Mouse (Mus musculus): ENCODE data around the gene Eif2ak4. TPM values are rescaled to one million over a fixed set of nuclear protein-coding genes. Genes with fewer than 3 reads are reported as not detected.

The Eif2ak4 gene
- 9.3 and 9.8 TPM in 2 replicates for polyA plus RNA-seq (2015; fragmentation: Nextera tagmentation; extraction: Ambion mirVana)

GRCm38 (mm10) chr2:118388341-118389335 is at the start of gene Eif2ak4:
Gene Eif2ak4, plus strand, starts transcription at chr2:118388618.
- WGBS, result under 1% methylated on average over 61 of the region's 61 CpGs
- no peaks in the 10 kb centered on the region for H3K9me3 ChIP-seq (ENCODE audit: control insufficient read depth, low read length)
- peak within 1 kb of the TSS; percentile 78 for H3K27ac ChIP-seq (ENCODE audit: low read length)
- H3K4me3 ChIP-seq (replicated peaks; ENCODE audit: low read length), result peak within 1 kb of the TSS; percentile 71
- peak within 1 kb of the TSS; percentile 88 for H3K9ac ChIP-seq (replicated peaks; ENCODE audit: low read depth, low read length)
- ATAC-seq, result peak; percentile 97
- peaks cover 3% of the 10 kb centered on the region for H3K4me1 ChIP-seq (replicated peaks; ENCODE audit: control insufficient read depth, insufficient read depth, low read length)
- no peaks in the 10 kb centered on the region for H3K27me3 ChIP-seq (replicated peaks; ENCODE audit: control insufficient read depth, insufficient read depth, low read length)
- H3K4me2 ChIP-seq (ENCODE audit: low read length), result peak within 1 kb of the TSS; percentile 55
- H3K36me3 ChIP-seq (ENCODE audit: control insufficient read depth, insufficient read depth), result no peaks in the 10 kb centered on the region

DNA sequence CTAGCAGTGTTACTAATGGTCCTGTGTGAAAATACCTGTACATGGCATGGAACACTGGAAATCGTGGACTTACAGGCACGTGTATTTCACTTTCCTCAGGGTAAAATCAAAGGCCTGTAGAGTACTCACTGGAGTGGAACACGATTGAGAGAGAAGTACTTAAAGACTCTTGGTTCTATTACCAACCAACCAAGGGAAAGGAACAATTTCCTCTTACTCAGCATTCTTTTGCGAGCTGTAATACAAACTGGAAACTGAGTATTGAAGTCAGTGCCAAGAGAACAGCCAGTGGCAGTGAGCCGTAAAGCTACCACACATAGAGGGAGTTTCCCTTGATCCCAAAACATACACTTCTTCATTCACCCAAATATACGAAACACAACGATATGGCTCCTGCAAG is 47.1 kb upstream of the Eif2ak4 start:
- WGBS, result 74% methylated on average over 7 of the region's 7 CpGs
- H3K4me3 ChIP-seq (replicated peaks; ENCODE audit: low read length), result no peak overlapping the region
- ATAC-seq, result no peak

DNA sequence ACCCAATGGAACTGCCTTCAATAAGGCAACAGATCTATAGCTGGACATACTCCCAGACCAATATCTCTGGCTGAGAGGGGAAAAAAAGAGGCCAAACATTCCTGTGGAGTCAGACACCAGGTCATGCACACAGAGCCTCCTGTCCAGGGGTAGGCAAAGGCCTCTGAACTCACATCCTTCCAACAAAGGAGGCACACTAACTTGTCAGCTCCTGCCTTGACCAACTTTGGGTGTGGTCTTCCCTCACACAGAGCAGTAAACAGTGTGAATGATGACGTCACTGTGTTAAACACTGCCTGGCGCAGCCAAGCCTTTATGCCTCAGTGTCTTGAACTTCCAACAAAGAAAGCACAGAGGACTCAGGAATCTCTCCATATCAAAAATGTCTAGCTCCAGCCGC is 44.5 kb upstream of the Eif2ak4 start:
- Histone ChIP-seq H3K36me3 (ENCODE audit: control insufficient read depth, insufficient read depth) (no peaks in the 10 kb centered on the region), H3K9me3 (ENCODE audit: control insufficient read depth, low read length) (no peaks in the 10 kb centered on the region), H3K9ac (replicated peaks; ENCODE audit: low read depth, low read length) (no peak overlapping the region), H3K4me2 (ENCODE audit: low read length) (no peak overlapping the region), H3K4me1 (replicated peaks; ENCODE audit: control insufficient read depth, insufficient read depth, low read length) (no peaks in the 10 kb centered on the region), H3K27ac (ENCODE audit: low read length) (no peak overlapping the region), H3K27me3 (replicated peaks; ENCODE audit: control insufficient read depth, insufficient read depth, low read length) (no peaks in the 10 kb centered on the region), H3K4me3 (replicated peaks; ENCODE audit: low read length) (no peak overlapping the region)
- WGBS, result 71% methylated on average over 3 of the region's 3 CpGs
- no peak for ATAC-seq

More for the DNA sequence above, 47.1 kb upstream of the Eif2ak4 start:
- H3K27me3 ChIP-seq (replicated peaks; ENCODE audit: control insufficient read depth, insufficient read depth, low read length), result no peaks in the 10 kb centered on the region
- H3K27ac ChIP-seq (ENCODE audit: low read length), result no peak overlapping the region
- H3K9ac ChIP-seq (replicated peaks; ENCODE audit: low read depth, low read length), result no peak overlapping the region
- H3K9me3 ChIP-seq (ENCODE audit: control insufficient read depth, low read length), result no peaks in the 10 kb centered on the region
- no peak overlapping the region for H3K4me2 ChIP-seq (ENCODE audit: low read length)
- no peaks in the 10 kb centered on the region for H3K36me3 ChIP-seq (ENCODE audit: control insufficient read depth, insufficient read depth)
- no peaks in the 10 kb centered on the region for H3K4me1 ChIP-seq (replicated peaks; ENCODE audit: control insufficient read depth, insufficient read depth, low read length)

DNA sequence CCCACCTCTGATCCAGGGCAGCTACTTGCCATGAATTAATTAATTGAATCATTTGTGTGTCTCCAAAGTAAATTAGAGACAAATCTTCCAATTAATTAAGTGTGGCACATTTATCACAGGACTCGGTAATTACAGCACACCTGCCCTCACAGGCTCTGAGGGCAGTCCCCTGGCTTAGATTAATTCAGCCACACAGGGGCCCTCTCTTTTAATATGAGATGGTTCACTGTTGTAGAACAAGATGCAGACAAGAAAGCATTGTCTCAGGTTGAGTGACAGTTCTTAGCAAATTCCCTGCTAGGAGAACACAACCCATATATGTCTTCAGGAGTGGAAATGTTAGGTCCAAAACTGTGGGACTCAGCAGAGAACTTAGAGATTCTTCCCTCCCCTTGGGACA is 42.9 kb upstream of the Eif2ak4 start:
- H3K27me3 ChIP-seq (replicated peaks; ENCODE audit: control insufficient read depth, insufficient read depth, low read length), result no peaks in the 10 kb centered on the region
- 2% methylated on average over 1 of the region's 1 CpGs for WGBS
- H3K9me3 ChIP-seq (ENCODE audit: control insufficient read depth, low read length), result no peaks in the 10 kb centered on the region
- no peaks in the 10 kb centered on the region for H3K36me3 ChIP-seq (ENCODE audit: control insufficient read depth, insufficient read depth)
- no peak overlapping the region for H3K27ac ChIP-seq (ENCODE audit: low read length)
- H3K4me1 ChIP-seq (replicated peaks; ENCODE audit: control insufficient read depth, insufficient read depth, low read length), result no peaks in the 10 kb centered on the region
- H3K4me2 ChIP-seq (ENCODE audit: low read length), result no peak overlapping the region
- no peak overlapping the region for H3K9ac ChIP-seq (replicated peaks; ENCODE audit: low read depth, low read length)
- ATAC-seq, result no peak
- H3K4me3 ChIP-seq (replicated peaks; ENCODE audit: low read length), result no peak overlapping the region

- Histone ChIP-seq H3K4me3 (replicated peaks; ENCODE audit: low read length) (no peak overlapping the region), H3K9ac (replicated peaks; ENCODE audit: low read depth, low read length) (no peak overlapping the region), H3K4me2 (ENCODE audit: low read length) (no peak overlapping the region), H3K9me3 (ENCODE audit: control insufficient read depth, low read length) (no peaks in the 10 kb centered on the region), H3K4me1 (replicated peaks; ENCODE audit: control insufficient read depth, insufficient read depth, low read length) (no peaks in the 10 kb centered on the region), H3K27me3 (replicated peaks; ENCODE audit: control insufficient read depth, insufficient read depth, low read length) (no peaks in the 10 kb centered on the region), H3K27ac (ENCODE audit: low read length) (no peak overlapping the region), H3K36me3 (ENCODE audit: control insufficient read depth, insufficient read depth) (no peaks in the 10 kb centered on the region)
- ATAC-seq, result no peak
- 28% methylated on average over 4 of the region's 4 CpGs for WGBS
Measured at GRCm38 (mm10) chr2:118353498-118353897, 34.9 kb upstream of the Eif2ak4 start.

GRCm38 (mm10) chr2:118353916-118354403 is 34.5 kb upstream of the Eif2ak4 start:
- Histone ChIP-seq H3K4me1 (replicated peaks; ENCODE audit: control insufficient read depth, insufficient read depth, low read length) (no peaks in the 10 kb centered on the region), H3K9me3 (ENCODE audit: control insufficient read depth, low read length) (no peaks in the 10 kb centered on the region), H3K9ac (replicated peaks; ENCODE audit: low read depth, low read length) (no peak overlapping the region), H3K27me3 (replicated peaks; ENCODE audit: control insufficient read depth, insufficient read depth, low read length) (no peaks in the 10 kb centered on the region), H3K4me2 (ENCODE audit: low read length) (no peak overlapping the region), H3K4me3 (replicated peaks; ENCODE audit: low read length) (no peak overlapping the region), H3K27ac (ENCODE audit: low read length) (no peak overlapping the region), H3K36me3 (ENCODE audit: control insufficient read depth, insufficient read depth) (no peaks in the 10 kb centered on the region)
- no peak; the same call in 1 of the 2 replicates for ATAC-seq
- 37% methylated on average over 4 of the region's 4 CpGs for WGBS

- no peaks in the 10 kb centered on the region for H3K4me1 ChIP-seq (replicated peaks; ENCODE audit: control insufficient read depth, insufficient read depth, low read length)
- no peak overlapping the region for H3K27ac ChIP-seq (ENCODE audit: low read length)
- no peak overlapping the region for H3K4me2 ChIP-seq (ENCODE audit: low read length)
- H3K9me3 ChIP-seq (ENCODE audit: control insufficient read depth, low read length), result no peaks in the 10 kb centered on the region
- 49% methylated on average over 6 of the region's 6 CpGs for WGBS
- H3K4me3 ChIP-seq (replicated peaks; ENCODE audit: low read length), result no peak overlapping the region
- no peak overlapping the region for H3K9ac ChIP-seq (replicated peaks; ENCODE audit: low read depth, low read length)
- no peaks in the 10 kb centered on the region for H3K36me3 ChIP-seq (ENCODE audit: control insufficient read depth, insufficient read depth)
- no peak for ATAC-seq
- H3K27me3 ChIP-seq (replicated peaks; ENCODE audit: control insufficient read depth, insufficient read depth, low read length), result no peaks in the 10 kb centered on the region
Measured at GRCm38 (mm10) chr2:118355138-118355719, 33.2 kb upstream of the Eif2ak4 start.

DNA sequence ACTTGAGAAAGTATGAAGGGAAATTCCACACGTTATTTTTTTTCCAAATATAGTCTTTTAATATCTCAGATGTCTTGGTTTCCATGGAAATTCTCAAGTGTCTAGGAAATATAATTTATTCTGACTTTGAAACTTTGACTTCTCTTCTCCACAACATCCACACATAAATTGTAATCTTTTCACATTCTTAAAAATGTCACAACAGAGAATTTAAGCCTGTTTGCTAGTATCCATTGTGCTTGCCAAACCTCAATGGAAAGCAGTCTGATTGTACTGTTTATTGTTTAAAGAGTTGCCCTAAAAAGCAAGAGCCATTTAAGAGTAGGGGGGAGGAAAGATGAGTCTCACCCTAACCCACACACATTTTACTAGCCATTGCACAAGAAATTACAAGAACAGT is 16.6 kb upstream of the Eif2ak4 start:
- Histone ChIP-seq H3K27ac (ENCODE audit: low read length) (no peak overlapping the region), H3K9me3 (ENCODE audit: control insufficient read depth, low read length) (no peaks in the 10 kb centered on the region), H3K4me3 (replicated peaks; ENCODE audit: low read length) (no peak overlapping the region), H3K4me2 (ENCODE audit: low read length) (peak overlapping the region; percentile 20; the same call in 1 of the 2 replicates), H3K36me3 (ENCODE audit: control insufficient read depth, insufficient read depth) (no peaks in the 10 kb centered on the region), H3K27me3 (replicated peaks; ENCODE audit: control insufficient read depth, insufficient read depth, low read length) (0 out of 2 replicates have a peak, but pooled peaks cover 7% of the 10 kb centered on the region), H3K4me1 (replicated peaks; ENCODE audit: control insufficient read depth, insufficient read depth, low read length) (peaks cover 9% of the 10 kb centered on the region), H3K9ac (replicated peaks; ENCODE audit: low read depth, low read length) (no peak overlapping the region)
- ATAC-seq, result no peak
- 46% methylated on average over 1 of the region's 1 CpGs for WGBS

DNA sequence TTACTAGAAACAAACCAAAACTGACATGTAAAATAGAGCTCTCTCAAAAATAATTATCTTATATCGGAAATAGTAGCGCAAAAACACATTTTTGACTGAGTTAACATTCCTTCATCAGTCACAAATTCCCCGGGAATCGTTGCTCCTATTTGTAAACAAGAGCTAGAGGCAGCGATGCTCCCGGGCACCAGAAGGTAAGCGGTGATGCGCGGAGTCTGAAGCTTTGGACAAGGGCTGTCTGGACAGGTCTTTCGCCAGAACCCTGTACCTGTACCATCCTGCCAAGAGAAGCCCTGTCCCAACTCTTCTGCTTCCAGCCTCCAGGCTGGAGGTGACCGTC is 15.9 kb upstream of the Eif2ak4 start:
- WGBS, result 7% methylated on average over 11 of the region's 11 CpGs
- 0 out of 2 replicates have a peak, but pooled peaks cover 7% of the 10 kb centered on the region for H3K27me3 ChIP-seq (replicated peaks; ENCODE audit: control insufficient read depth, insufficient read depth, low read length)
- peak overlapping the region; percentile 71 for H3K9ac ChIP-seq (replicated peaks; ENCODE audit: low read depth, low read length)
- H3K9me3 ChIP-seq (ENCODE audit: control insufficient read depth, low read length), result no peaks in the 10 kb centered on the region
- ATAC-seq, result no peak
- peak overlapping the region; percentile 94 for H3K4me2 ChIP-seq (ENCODE audit: low read length)
- H3K36me3 ChIP-seq (ENCODE audit: control insufficient read depth, insufficient read depth), result no peaks in the 10 kb centered on the region
- H3K4me3 ChIP-seq (replicated peaks; ENCODE audit: low read length), result peak overlapping the region; percentile 55
- H3K4me1 ChIP-seq (replicated peaks; ENCODE audit: control insufficient read depth, insufficient read depth, low read length), result peaks cover 9% of the 10 kb centered on the region
- H3K27ac ChIP-seq (ENCODE audit: low read length), result no peak overlapping the region
